Mouse (Mus musculus) cortical plate, adult 2 months (tissue): ENCODE results near the gene Lmo7.

Experiments
- CTCF ChIP-seq: fragments of 200-500 bp; IDR thresholded peaks from 2 replicates; pipeline ENCODE4 v1.5.1; 2011; ENCODE audit warnings: mild to moderate bottlenecking, control low read depth, low read length; ENCODE audit not compliant: insufficient read depth; ENCODE audit errors: extremely low read depth
- POLR2A ChIP-seq: fragments of 200-500 bp; IDR thresholded peaks from 2 replicates; pipeline ENCODE4 v1.6.1; 2011; ENCODE audit warnings: mild to moderate bottlenecking, low read length, control low read depth; ENCODE audit not compliant: insufficient read depth; ENCODE audit errors: extremely low read depth

- TF ChIP-seq CTCF = no peak
- TF ChIP-seq POLR2A = no peak
Measured at GRCm38 (mm10) chr14:101798766-101799165, 69.0 kb downstream of the Lmo7 start.
